Mouse (Mus musculus) liver, postnatal 0 days (tissue): ENCODE measurements around the gene Glod4. TPM values are rescaled to one million over a fixed set of nuclear protein-coding genes. Genes with fewer than 3 reads are reported as not detected.

Source experiments
- ATAC-seq: fragments of 200-750 bp; cut with Nextera tagmentation; 2 replicates; pipeline ENCODE4 v1.8.0; 2017; ENCODE audit warnings: mild to moderate bottlenecking, moderate library complexity
- DNase-seq: peaks from one replicate; pipeline ENCODE4 v3.0.0-alpha.2; 2016
- H3K27ac ChIP-seq: fragments of 300-500 bp; sonication (generic); 2 replicates; pipeline ENCODE4 v1.5.1; 2014; ENCODE audit warnings: antibody characterized with exemption, moderate library complexity, mild to moderate bottlenecking, low read depth
- H3K27me3 ChIP-seq: fragments of 300-500 bp; sonication (generic); 2 replicates; pipeline ENCODE4 v1.6.1; 2014; ENCODE audit warnings: low read length, control low read depth, mixed read lengths; ENCODE audit not compliant: insufficient read depth
- H3K36me3 ChIP-seq: fragments of 300-500 bp; sonication (generic); replicated peaks from 2 replicates; pipeline ENCODE4 v1.6.1; 2014; ENCODE audit warnings: mild to moderate bottlenecking, control low read depth, low read length, moderate library complexity, mixed read lengths; ENCODE audit not compliant: insufficient read depth
- H3K4me1 ChIP-seq: fragments of 300-500 bp; sonication (generic); 2 replicates; pipeline ENCODE4 v1.6.1; 2014; ENCODE audit warnings: antibody characterized with exemption, mild to moderate bottlenecking, control low read depth; ENCODE audit not compliant: insufficient read depth
- H3K4me2 ChIP-seq: fragments of 300-500 bp; sonication (generic); 2 replicates; pipeline ENCODE4 v1.6.1; 2014; ENCODE audit warnings: low read depth, mild to moderate bottlenecking, low read length, moderate library complexity, mixed read lengths
- H3K4me3 ChIP-seq: fragments of 300-500 bp; sonication (generic); 2 replicates; pipeline ENCODE4 v1.5.1; 2014; ENCODE audit warnings: low read depth, low read length
- H3K9ac ChIP-seq: fragments of 300-500 bp; sonication (generic); replicated peaks from 2 replicates; pipeline ENCODE4 v1.6.1; 2014; ENCODE audit warnings: mild to moderate bottlenecking, moderate library complexity
- H3K9me3 ChIP-seq: fragments of 300-500 bp; sonication (generic); 2 replicates; pipeline ENCODE4 v1.6.1; 2016; ENCODE audit warnings: mild to moderate bottlenecking, control low read depth, low read length, mixed read lengths
- CTCF ChIP-seq: sonication (generic); IDR thresholded peaks from 2 replicates; pipeline ENCODE4 v1.5.1; 2016; ENCODE audit warnings: antibody characterized with exemption, low read depth
- EP300 ChIP-seq: IDR thresholded peaks from 2 replicates; pipeline ENCODE4 v1.6.1; 2016; ENCODE audit warnings: antibody characterized with exemption, low read depth, mild to moderate bottlenecking
- WGBS: fragments of 180-500 bp; shearing (Covaris S2); extraction: QIAGEN DNeasy Blood & Tissue Kit; methylation state at CpG from one replicate; pipeline ENCODE4 v1.1.7; 2014; ENCODE audit not compliant: insufficient replicate concordance; 5-methylcytosine and 5-hydroxymethylcytosine counted together
- polyA plus RNA-seq: library from polyadenylated mRNA; unstranded; fragments of >200 nt; fragmentation: Nextera tagmentation; extraction: Ambion mirVana; gene quantifications from 2 replicates; pipeline ENCODE4 v1.2.1, GENCODE M21; 2015

The Glod4 gene
- polyA plus RNA-seq, 1 experiment from 2014 or later = 43.6 TPM

DNA sequence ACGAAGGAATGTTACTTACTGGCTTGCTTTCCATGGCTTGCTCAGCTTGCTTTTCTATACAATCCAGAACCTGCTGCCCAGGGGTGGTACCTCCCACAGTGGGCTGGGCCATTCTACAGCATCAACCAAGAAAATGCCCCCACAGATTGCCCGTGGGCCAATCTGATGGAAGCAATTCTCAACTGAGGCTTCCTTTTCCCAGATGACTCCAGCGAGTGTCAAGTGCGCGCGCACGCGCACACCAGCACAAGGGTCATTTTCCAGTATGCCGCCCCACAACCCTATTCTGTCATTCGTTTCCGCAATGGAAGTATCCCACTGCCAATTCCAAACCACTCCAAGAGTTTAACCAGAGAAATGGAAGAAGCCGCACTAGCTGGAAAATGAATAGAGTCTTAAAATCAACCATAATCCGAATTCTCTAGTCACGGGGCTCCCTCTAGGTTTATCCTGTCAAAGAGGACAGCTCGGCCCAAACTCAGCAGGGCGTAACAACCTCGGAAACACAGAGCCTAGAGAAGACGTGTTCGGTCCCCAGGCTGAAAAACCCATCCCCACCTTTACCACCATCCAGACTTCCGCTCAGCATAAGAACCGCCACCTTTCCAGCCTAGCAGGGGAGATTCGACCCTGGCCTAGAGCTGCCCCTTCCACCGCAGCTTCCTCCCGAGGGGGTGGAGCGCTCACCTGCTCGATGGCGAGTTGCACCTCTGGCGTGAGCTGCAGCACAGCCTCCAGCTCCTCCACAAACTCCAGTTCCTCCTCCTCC lies 64.6 kb downstream of the Glod4 start:
- peak overlapping the region; percentile 77 for H3K9ac ChIP-seq
- H3K4me2 ChIP-seq = peak overlapping the region; percentile 93
- peak overlapping the region; percentile 72 for H3K27ac ChIP-seq
- peak overlapping the region; percentile 99 for H3K4me3 ChIP-seq
- no peaks in the 10 kb centered on the region for H3K27me3 ChIP-seq
- peaks cover 11% of the 10 kb centered on the region for H3K4me1 ChIP-seq
- H3K9me3 ChIP-seq = no peaks in the 10 kb centered on the region
- TF ChIP-seq CTCF (no peak), EP300 (no peak)
- ATAC-seq = peak; percentile 89
- DNase-seq = peak; percentile 69
- 2% methylated on average over 28 of the region's 28 CpGs for WGBS
- H3K36me3 ChIP-seq = peaks cover 8% of the 10 kb centered on the region; the same call in 1 of the 2 replicates

DNA sequence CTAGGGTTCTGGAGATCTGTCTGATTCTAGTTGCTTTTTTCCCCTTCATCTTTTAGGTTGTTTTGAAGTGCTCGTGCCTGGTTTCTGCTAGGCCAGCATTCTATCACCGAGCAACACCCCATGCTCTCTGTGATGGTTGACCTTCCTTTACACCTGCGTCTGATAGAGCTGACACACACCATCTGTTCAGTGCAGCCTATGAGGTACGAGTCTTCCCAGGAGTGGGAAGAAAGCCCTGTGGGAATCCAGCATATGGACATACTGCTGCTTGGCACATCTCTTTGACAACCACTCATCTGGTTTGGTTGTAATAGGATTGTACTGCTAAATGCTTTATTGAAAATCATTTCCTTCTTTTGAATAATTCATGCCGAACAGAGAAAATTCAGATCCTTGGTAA lies 73.3 kb downstream of the Glod4 start:
- H3K9me3 ChIP-seq = no peaks in the 10 kb centered on the region
- no peak overlapping the region for H3K27ac ChIP-seq
- no peak overlapping the region for H3K9ac ChIP-seq
- DNase-seq (no peak), ATAC-seq (no peak)
- H3K4me3 ChIP-seq = no peak overlapping the region
- 79% methylated on average over 5 of the region's 5 CpGs for WGBS
- no peak for TF ChIP-seq EP300
- no peak for TF ChIP-seq CTCF
- no peak overlapping the region for H3K4me2 ChIP-seq
- peaks cover 15% of the 10 kb centered on the region for H3K36me3 ChIP-seq
- H3K27me3 ChIP-seq = no peaks in the 10 kb centered on the region
- H3K4me1 ChIP-seq = no peaks in the 10 kb centered on the region

DNA sequence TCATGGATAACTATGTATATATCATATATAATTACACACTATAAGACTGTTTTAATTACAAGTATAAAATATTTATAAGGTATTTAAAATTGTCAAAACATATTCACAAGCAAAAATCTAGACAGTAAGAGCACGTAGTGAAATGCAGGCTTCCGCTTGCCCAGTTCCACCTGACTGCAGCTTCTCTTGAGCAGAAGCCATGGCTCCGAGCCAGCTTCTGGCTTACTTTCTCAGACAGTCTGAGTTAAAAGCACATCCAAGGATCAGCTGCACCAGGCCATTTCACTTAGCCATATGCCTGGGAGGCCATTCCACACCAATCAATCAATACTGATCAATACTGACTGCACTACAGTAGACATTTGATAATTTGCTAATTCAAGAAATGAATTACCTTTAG lies 74.5 kb downstream of the Glod4 start:
- DNase-seq = no peak
- H3K4me3 ChIP-seq = no peak overlapping the region
- TF ChIP-seq CTCF = no peak
- no peak for TF ChIP-seq EP300
- peaks cover 16% of the 10 kb centered on the region for H3K36me3 ChIP-seq
- H3K9ac ChIP-seq = no peak overlapping the region
- no peaks in the 10 kb centered on the region for H3K4me1 ChIP-seq
- no peak for ATAC-seq
- H3K27ac ChIP-seq = no peak overlapping the region
- no peak overlapping the region for H3K4me2 ChIP-seq
- WGBS = 79% methylated on average over 3 of the region's 3 CpGs
- H3K27me3 ChIP-seq = no peaks in the 10 kb centered on the region
- H3K9me3 ChIP-seq = no peaks in the 10 kb centered on the region

DNA sequence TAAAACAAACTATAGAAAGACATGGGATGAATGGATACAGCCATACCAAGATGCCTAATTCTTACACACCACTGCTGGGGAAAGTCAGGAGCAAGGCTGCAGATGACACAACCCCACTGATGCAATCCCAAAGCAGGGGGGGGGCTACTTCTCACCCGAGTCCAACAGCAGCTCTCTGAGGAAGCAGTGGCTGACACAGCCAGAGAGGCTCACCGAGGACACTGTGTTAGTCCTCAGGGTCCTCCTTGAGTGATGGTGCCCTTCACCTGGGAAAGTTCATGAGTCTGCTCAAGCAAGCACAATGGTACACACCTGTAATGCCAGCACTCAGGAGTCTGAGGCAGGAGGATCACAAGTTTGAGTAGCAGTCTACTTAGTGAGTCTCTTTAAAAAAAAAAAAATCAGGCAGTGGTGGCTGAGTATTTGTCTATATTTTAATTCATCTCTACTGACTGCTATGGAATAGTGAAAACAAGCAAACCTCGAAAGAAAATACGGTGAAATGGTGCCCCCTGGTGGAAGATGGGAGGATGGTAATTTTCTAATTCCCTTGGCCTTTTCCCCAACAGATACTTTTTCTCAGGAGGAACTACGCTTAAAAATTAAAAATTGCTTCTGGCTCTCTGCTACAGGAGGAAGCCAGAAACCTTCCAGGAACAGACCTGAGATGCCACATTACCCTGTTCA lies 76.3 kb downstream of the Glod4 start:
- Histone ChIP-seq H3K4me1 (no peaks in the 10 kb centered on the region), H3K27ac (no peak overlapping the region), H3K27me3 (no peaks in the 10 kb centered on the region), H3K4me3 (no peak overlapping the region), H3K36me3 (peaks cover 7% of the 10 kb centered on the region), H3K4me2 (no peak overlapping the region), H3K9me3 (no peaks in the 10 kb centered on the region), H3K9ac (no peak overlapping the region)
- 23% methylated on average over 5 of the region's 5 CpGs for WGBS
- TF ChIP-seq EP300 (no peak), CTCF (peak; percentile 80)
- peak; percentile 38; the same call in 1 of the 2 replicates for ATAC-seq
- DNase-seq = peak; percentile 70

- Histone ChIP-seq H3K27ac (no peak overlapping the region), H3K27me3 (no peaks in the 10 kb centered on the region), H3K4me2 (no peak overlapping the region), H3K9me3 (no peaks in the 10 kb centered on the region), H3K9ac (no peak overlapping the region), H3K4me1 (no peaks in the 10 kb centered on the region), H3K4me3 (no peak overlapping the region), H3K36me3 (peaks cover 7% of the 10 kb centered on the region)
- WGBS = 83% methylated on average over 4 of the region's 4 CpGs
- DNase-seq (no peak), ATAC-seq (no peak)
- TF ChIP-seq CTCF = no peak
- TF ChIP-seq EP300 = no peak
These were observed 76.9 kb downstream of the Glod4 start for GRCm38 (mm10) chr11:76166657-76167056.

GRCm38 (mm10) chr11:76160251-76160650 lies 83.3 kb downstream of the Glod4 start:
- H3K9ac ChIP-seq = no peak overlapping the region

More at GRCm38 (mm10) chr11:76160251-76160650, 83.3 kb downstream of the Glod4 start:
- no peak overlapping the region for H3K4me3 ChIP-seq
- 67% methylated on average over 6 of the region's 6 CpGs for WGBS
- DNase-seq (no peak), ATAC-seq (no peak)
- H3K27ac ChIP-seq = no peak overlapping the region
- H3K9me3 ChIP-seq = no peaks in the 10 kb centered on the region
- no peak for TF ChIP-seq CTCF
- no peak for TF ChIP-seq EP300
- H3K4me2 ChIP-seq = no peak overlapping the region
- H3K4me1 ChIP-seq = no peaks in the 10 kb centered on the region
- H3K27me3 ChIP-seq = no peaks in the 10 kb centered on the region
- H3K36me3 ChIP-seq = peaks cover 35% of the 10 kb centered on the region
